Mouse (Mus musculus): ENCODE data around the gene Cybrd1.

Gene Cybrd1

GRCm38 (mm10) chr2:71117797-71118708, at the start of gene Cybrd1:
Gene Cybrd1 (plus strand): TSS chr2:71117923.
- DNase-seq (ENCODE audit: low spot score): peak; percentile 25

GRCm38 (mm10) chr2:71071601-71072000, 46.1 kb upstream of the Cybrd1 start:
- no peak for DNase-seq (ENCODE audit: low spot score)

DNA sequence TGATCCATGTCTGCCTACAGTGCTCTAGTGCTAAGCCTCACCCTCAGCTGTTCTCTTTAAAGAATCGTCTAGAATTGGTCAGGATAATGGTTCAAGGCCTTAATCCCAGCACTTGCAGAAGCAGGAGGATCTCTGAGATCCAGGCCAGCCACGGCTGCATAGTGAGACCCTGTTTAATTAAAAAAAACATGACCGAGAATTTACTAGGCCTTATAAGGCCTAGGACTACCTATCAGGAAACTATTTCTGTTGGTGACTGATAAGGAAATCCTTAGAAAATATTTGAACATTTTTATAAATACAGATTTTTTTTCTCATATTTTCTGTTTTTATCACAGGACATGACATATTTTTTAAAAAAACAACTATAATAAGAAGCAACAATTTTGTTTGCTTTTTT, 44.4 kb upstream of the Cybrd1 start:
- DNase-seq (ENCODE audit: low spot score): no peak

DNA sequence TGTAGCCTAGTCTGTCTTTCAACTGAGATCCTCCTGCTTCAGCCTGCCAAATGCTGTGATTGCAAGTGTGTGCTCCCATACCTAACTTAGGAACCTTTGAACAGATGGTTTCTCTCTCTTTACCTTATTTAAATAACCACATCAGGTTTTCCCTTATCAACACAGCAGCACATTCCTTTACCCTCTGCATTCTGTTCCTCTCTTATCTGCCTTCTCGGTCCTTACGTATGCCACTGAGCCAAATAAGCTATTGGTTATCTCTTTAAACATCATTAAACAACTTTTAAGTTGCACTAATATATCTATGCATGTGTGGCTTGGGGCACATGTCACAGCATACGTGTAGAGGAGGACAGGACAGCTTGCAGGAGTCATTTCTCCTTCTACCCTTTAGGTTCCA, 43.9 kb upstream of the Cybrd1 start:
- DNase-seq (ENCODE audit: low spot score): no peak

DNA sequence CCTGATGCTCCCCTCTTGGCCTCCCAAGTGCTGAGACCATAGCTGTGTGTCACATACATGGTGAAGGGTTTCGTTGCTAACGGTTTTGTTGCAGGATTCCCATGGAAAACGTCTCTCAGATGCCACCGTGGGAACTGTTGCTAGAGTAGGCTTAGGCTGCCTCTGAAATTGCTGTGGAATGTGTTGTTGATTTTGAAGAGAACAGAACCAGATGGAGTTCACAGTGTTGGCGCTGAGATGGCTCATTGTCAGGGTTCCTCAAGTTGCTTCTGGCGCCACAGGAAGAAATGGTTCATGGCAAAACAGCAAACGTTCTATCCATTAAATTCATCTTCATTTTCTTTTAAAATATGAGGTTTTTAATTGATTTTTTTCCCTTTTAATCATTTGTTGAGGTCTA, 35.3 kb upstream of the Cybrd1 start:
- DNase-seq (ENCODE audit: low spot score): no peak

DNA sequence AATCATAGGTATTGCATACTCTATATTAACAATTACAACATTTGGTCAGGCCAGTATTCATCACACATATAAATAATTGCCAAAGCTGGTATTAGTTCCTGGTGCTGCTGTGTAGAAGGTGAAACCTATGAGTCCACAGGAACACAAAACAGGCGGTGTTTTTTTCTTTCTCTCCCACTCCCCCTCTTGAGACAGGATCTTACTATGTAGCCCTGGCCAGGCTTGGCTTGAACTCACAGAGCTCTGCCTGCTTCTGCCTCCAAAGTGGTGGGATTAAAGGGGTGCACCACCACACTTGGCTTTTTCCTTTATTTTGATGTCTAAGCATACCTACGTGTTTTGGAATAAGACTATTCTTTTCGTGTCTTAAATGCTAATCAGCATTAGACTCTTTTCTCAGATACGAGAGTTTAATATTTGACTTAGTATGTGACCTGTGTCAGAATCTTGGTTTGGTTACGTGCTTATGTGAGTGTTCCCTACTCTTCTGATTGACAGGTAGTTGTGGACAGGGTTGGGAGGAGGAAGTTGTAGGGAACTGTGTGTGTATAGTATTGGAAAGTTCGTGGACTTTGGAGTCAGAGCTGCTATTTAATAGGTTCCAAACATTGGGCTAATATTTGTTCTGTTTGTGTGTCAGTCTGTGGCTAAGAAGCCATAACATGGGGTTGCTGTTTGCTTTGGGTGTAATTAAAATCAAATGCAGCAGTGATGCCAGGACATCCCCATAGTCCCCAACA, 34.1 kb upstream of the Cybrd1 start:
- DNase-seq (ENCODE audit: low spot score): no peak

DNA sequence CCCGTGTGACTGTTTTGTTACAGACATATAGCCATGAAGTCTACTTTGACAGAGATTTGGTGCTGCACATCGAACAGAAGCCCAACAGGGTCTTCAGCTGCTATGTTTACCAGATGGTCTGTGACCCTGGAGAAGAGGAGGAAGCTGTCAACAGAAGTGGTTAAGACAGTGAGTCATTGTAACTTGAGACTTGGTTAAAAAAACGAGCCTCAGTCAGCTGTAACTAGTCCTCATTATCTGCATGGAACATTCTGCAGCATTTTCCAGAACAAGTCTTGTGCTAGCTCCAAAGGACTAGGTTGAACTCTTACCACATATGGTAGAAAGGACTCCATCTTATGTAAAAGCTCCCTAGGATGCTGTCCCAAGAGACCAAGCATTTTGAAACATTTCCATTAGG, 28.0 kb upstream of the Cybrd1 start:
- DNase-seq (ENCODE audit: low spot score): no peak

DNA sequence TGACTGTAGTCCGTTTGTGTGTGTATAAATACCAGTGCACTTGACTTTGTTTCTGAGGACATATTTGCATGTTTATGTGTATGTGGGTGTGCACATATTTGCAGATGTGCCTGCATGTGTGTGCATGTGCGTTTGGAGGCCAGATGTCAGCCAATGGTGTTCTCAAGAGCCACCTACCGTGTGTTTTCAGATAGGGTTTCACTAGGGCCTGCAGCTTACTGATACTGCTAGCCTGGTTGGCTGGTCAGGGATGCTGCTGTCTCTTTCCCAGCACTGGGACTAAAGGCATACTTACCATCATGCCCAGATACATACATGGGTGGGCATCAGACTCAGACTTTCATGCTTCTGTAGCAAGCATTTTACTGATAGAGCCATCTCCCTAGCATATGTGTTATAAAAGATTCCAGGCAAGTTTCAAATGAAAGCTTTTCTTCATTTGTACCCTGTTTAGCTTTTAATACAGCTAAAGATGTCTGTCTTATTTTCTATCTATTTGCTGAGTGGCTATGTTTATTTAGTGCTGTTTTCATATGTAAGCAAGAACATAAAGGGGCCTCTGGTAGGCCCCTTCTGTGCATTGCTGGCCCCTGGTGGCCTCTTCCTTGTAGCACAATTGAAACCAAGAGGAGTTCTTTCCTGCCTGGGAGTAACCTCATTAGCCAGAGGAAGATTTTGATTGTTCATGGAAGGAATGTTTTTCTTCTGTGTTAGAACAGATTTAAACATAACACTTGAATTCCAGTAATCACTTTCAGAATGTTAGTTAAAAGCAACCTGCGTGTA, 26.9 kb upstream of the Cybrd1 start:
- DNase-seq (ENCODE audit: low spot score): no peak

DNA sequence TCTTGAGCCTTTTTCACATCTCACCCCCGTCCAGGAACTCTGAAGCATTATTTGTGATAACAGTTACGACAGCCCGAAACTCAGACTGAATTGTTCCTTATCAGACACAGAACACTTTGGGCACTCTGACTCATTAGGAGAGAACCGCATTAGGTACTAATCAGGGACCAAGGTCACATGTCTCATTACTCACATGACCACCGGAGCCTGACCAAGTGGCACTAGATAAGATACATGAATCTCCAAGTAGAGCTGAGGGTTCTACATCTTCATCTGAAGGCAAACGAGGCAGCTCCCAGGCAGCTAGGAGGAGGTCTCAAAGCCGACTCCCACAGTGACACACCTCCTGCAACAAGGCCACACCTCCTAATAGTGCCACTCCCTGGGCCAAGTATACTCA, 21.6 kb upstream of the Cybrd1 start:
- DNase-seq (ENCODE audit: low spot score): no peak

DNA sequence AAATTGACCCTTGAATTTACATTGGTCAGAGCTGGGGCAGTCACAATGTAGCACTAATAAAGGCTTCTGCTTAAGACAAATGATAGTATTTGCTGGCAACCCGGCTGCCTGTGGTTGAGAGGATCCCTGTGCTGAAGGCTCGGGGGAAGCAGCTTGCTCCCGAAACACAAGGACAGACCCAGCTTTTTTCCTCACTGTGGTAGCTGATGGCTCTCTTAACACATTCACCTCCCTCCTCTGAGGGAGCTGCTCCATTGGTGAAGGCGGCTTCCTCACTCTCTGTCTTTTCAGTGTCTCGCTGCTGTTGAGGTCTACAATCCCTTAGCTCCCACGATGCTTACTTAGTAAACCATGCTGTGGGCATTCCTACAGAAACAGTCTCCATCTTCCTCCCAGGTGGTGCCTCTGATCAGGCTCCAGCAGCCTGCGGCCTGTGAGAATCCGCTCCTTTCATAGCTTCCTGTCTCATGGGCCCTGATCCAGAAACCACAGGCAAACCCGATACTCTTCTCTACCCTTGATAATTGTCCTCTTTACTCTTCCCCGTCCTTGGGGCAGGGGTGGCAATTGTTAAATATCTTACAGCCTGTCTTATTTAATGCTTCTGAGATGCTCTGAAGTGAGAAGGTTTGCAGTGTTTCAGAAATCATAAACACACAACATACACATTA, 15.0 kb upstream of the Cybrd1 start:
- no peak for DNase-seq (ENCODE audit: low spot score)

DNA sequence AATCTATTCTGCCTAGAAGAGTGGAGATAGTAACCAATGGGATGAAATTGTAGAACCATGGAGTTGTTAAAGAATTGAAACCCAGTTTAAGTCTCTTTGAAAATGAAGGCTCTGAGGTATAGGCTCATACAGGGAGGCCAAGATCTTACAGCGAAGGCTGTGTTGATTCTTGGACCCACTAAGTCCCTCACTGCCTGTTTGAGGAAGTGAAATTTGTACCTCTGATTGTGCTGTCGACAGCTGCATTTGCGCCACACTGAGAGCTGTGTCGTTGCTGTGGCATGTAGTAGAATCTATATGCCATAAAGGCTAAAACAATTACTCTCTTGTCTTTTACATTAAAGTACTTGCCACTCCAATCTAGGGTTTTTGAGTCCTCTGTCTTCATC, 14.4 kb upstream of the Cybrd1 start:
- no peak for DNase-seq (ENCODE audit: low spot score)

DNA sequence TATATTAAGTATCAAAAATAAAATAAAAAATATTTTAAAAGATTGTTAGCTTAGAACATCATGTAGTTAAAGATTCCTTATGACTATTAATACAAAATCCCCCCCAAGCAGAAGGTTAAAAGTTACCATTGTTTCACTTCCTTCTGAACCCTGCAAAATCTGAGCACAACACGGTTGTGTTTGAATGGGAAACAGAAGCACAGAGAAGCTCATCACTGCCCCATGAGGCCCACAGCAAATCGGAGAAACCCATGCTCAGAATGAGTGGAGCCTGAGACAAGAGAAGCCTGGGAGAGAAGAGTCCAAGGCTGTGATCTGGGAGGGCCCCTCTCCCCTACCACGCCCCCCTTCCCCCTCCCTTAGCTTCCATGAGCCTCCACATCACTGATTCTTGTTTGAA, 13.0 kb upstream of the Cybrd1 start:
- DNase-seq (ENCODE audit: low spot score): no peak

GRCm38 (mm10) chr2:71105469-71106215, 12.1 kb upstream of the Cybrd1 start:
- DNase-seq (ENCODE audit: low spot score): no peak

- no peak for DNase-seq (ENCODE audit: low spot score)
Observed at GRCm38 (mm10) chr2:71107225-71107624, 10.5 kb upstream of the Cybrd1 start.

DNA sequence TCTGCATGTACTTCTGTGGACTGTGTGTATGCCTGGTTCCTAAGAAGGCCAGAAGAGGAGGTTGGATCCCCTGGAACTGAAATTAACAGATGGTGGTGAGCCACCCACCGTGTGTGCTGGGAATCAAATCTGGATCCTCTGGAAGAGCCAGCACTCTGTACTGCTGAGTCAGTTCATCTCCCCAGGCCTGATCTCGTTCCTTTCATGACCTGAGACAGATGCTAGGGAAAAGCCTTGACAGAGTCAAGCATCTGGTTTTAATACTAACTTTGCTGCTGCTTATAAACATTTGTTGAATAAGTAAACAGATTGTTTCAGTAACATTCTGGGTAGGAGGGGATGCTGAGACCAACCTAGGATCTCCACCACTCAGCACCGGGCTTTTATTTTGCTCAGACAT, 9.2 kb upstream of the Cybrd1 start:
- no peak for DNase-seq (ENCODE audit: low spot score)

DNA sequence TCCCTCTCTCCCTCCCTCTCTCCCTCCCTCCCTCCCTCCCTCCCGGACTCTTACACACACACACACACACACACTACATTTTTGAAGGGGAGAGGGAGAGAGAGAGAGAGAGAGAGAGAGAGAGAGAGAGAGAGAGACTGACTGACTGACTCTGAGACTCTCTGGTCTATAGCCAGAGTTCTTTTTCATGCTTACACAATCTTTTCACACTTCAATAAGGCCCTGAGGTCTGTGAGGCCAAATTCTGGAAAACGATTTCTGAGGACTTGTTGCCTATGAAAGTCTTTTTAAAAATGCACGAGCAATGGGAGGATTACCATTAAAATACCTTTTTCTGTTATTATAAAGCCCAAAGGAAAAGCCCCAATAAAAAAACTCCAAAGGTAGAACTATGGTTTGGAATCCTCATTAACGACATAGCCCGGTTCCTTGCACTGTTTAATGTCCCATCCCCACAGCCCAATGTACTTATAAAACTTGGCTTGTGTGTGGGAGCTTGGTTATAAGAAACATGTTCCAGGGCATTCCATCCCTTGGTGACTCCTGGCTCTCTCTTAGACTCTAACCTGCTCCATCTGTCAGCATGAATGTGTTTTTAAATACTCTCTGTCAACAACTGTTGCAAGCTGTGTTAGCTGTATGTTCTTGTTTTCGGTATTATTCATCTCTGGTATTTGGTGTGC, 4.1 kb upstream of the Cybrd1 start:
- DNase-seq (ENCODE audit: low spot score): no peak

DNA sequence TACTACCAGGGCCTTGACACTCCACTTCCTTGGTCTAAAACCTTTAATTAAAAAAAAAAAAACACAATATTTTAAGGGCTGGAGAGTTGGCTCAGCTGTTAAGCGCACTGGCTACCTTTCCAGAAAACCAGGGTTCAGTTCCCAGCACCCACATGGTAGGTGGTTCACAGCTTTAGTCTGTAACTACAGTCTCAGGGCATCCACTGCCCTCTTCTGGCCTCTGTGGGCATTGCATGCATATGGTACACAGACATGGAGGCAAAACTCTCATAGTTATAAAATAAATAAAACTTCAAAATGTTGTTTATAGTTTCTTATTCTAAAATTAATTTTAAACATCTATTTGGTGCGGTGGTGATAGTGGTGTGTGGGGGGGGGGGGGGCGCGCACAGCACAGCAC, 1.6 kb upstream of the Cybrd1 start:
- no peak for DNase-seq (ENCODE audit: low spot score)

DNA sequence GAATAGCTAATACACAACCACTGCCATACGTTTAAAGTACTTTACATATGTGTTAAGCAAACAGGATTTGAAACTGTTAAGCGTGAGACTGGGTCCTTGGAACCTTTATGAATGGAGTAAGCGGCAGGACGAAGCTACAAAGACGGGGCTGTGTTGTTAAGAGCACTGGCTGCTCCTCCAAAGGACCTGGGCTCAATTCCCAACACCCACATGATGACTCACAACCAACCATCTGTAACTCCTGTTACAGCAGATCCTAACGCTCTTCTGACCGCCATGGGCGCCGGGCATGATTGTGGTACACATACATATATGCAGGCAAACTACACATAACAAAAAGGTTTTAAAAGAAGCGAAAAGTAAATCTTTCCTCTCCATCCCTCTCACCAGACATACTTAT, 3.1 kb downstream of the Cybrd1 start:
- no peak for DNase-seq (ENCODE audit: low spot score)

DNA sequence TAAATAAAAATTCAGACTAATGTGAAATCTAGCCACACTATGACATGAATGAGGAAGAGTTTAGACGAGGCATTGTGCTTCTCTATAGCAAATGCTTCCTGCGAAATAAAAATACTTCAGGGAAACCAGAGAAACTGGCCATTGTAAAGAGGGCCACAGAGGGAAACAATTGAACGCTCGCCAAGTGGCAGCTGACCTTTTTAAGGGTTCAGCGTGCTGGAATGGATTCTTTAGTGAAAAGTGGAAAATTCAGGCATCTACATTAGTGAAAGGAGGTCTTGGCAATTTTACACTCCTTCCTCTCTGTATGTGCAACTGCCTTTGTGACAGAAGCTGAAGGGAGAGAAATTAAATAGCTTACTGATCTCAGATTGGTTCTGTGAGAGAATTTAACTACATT, 3.7 kb downstream of the Cybrd1 start:
- no peak for DNase-seq (ENCODE audit: low spot score)

GRCm38 (mm10) chr2:71122268-71123029, 4.7 kb downstream of the Cybrd1 start:
- no peak for DNase-seq (ENCODE audit: low spot score)

All from ovary, postnatal 10 days (tissue).